Mouse (Mus musculus): ENCODE measurements at regions not wholly inside any gene's neighbourhood (a gene's known extent, or its start where the extent isn't known, plus 50 kb on each side); places are given as distances from the start of the nearest gene placed in this dataset.

GRCm38 (mm10) chr4:125211459-125212175, 84.0 kb upstream of the Zc3h12a start:
- DNase-seq = no peak
- intact Hi-C loops (cut with DNase I) = no loop called here

- DNase-seq = no peak
- intact Hi-C loops (cut with DNase I) = no loop called here
Measured at GRCm38 (mm10) chr4:125210719-125211118, 83.1 kb upstream of the Zc3h12a start.

GRCm38 (mm10) chr4:125208136-125208915, 80.7 kb upstream of the Zc3h12a start:
- DNase-seq = no peak
- intact Hi-C loops (cut with DNase I) = no loop called here

GRCm38 (mm10) chr4:125203521-125203920, 75.9 kb upstream of the Zc3h12a start:
- intact Hi-C loops (cut with DNase I) = no loop called here
- DNase-seq = no peak

- DNase-seq = no peak
- intact Hi-C loops (cut with DNase I) = no loop called here
Measured at GRCm38 (mm10) chr4:125201638-125202325, 74.1 kb upstream of the Zc3h12a start.

GRCm38 (mm10) chr4:125200762-125201161, 73.1 kb upstream of the Zc3h12a start:
- no peak for DNase-seq
- intact Hi-C loops (cut with DNase I) = no loop called here

- intact Hi-C loops (cut with DNase I) = no loop called here
- DNase-seq = no peak
Measured at GRCm38 (mm10) chr4:125199281-125199680, 71.6 kb upstream of the Zc3h12a start.

- intact Hi-C loops (cut with DNase I) = no loop called here
- DNase-seq = no peak
Measured at GRCm38 (mm10) chr4:125195901-125196435, 68.3 kb upstream of the Zc3h12a start.

- intact Hi-C loops (cut with DNase I) = no loop called here
- DNase-seq = no peak
Measured at GRCm38 (mm10) chr4:125194722-125195380, 67.2 kb upstream of the Zc3h12a start.

GRCm38 (mm10) chr4:125194298-125194697, 66.7 kb upstream of the Zc3h12a start:
- intact Hi-C loops (cut with DNase I) = no loop called here
- no peak for DNase-seq

GRCm38 (mm10) chr4:125191680-125192079, 64.0 kb upstream of the Zc3h12a start:
- intact Hi-C loops (cut with DNase I) = no loop called here
- no peak for DNase-seq

GRCm38 (mm10) chr4:125191010-125191409, 63.4 kb upstream of the Zc3h12a start:
- intact Hi-C loops (cut with DNase I) = no loop called here
- no peak for DNase-seq

- DNase-seq = no peak
- intact Hi-C loops (cut with DNase I) = no loop called here
Measured at GRCm38 (mm10) chr4:125189971-125190370, 62.3 kb upstream of the Zc3h12a start.

- DNase-seq = no peak
- intact Hi-C loops (cut with DNase I) = no loop called here
Measured at GRCm38 (mm10) chr4:125186246-125186645, 58.6 kb upstream of the Zc3h12a start.

- DNase-seq = no peak
- intact Hi-C loops (cut with DNase I) = no loop called here
Measured at GRCm38 (mm10) chr4:125185076-125185475, 57.4 kb upstream of the Zc3h12a start.

GRCm38 (mm10) chr4:125180947-125181346, 53.3 kb upstream of the Zc3h12a start:
- intact Hi-C loops (cut with DNase I) = no loop called here

GRCm38 (mm10) chr4:125178552-125178951, 50.9 kb upstream of the Zc3h12a start:
- intact Hi-C loops (cut with DNase I) = no loop called here

More at GRCm38 (mm10) chr4:125180947-125181346, 53.3 kb upstream of the Zc3h12a start:
- no peak for DNase-seq

GRCm38 (mm10) chr4:125177666-125178065, 50.0 kb upstream of the Zc3h12a start:
- DNase-seq = no peak
- intact Hi-C loops (cut with DNase I) = no loop called here

More at GRCm38 (mm10) chr4:125178552-125178951, 50.9 kb upstream of the Zc3h12a start:
- DNase-seq = no peak

All from heart, postnatal 36 days (tissue).